Mouse (Mus musculus) C2C12 (cell line): ENCODE results near the gene N4bp1. TPM values are rescaled to one million over a fixed set of nuclear protein-coding genes. Genes with fewer than 3 reads are reported as not detected.

ENCODE experiments used
- H3K27me3 ChIP-seq: one replicate; pipeline ENCODE4 v1.6.1; 2011; ENCODE audit not compliant: control insufficient read depth, insufficient read depth, insufficient read length
- H3K36me3 ChIP-seq: one replicate; pipeline ENCODE4 v1.6.1; 2011; ENCODE audit not compliant: control insufficient read depth, insufficient read depth
- H3K4me3 ChIP-seq: one replicate; pipeline ENCODE4 v1.5.1; 2011; ENCODE audit warnings: mild to moderate bottlenecking, control low read depth; ENCODE audit not compliant: poor library complexity, insufficient read depth, severe bottlenecking
- H3K79me2 ChIP-seq: one replicate; pipeline ENCODE4 v1.6.1; 2011; ENCODE audit not compliant: control insufficient read depth, insufficient read depth
- H3K79me3 ChIP-seq: one replicate; pipeline ENCODE4 v1.6.1; 2011; ENCODE audit warnings: low read depth, control low read depth
- H3ac ChIP-seq: one replicate; pipeline ENCODE3; 2011; ENCODE audit warnings: low read depth; ENCODE audit not compliant: control insufficient read depth, insufficient read length
- CEBPB ChIP-seq: IDR thresholded peaks from one replicate; pipeline ENCODE4 v1.6.1; 2011; ENCODE audit warnings: low read depth, mild to moderate bottlenecking, control low read depth, moderate library complexity
- CTCF ChIP-seq: IDR thresholded peaks from one replicate; pipeline ENCODE4 v1.5.1; 2011; ENCODE audit not compliant: control insufficient read depth, insufficient read depth, insufficient read length
- FOSL1 ChIP-seq: IDR thresholded peaks from one replicate; pipeline ENCODE4 v1.8.0; 2011; ENCODE audit warnings: mild to moderate bottlenecking, low read length; ENCODE audit not compliant: poor library complexity, insufficient read depth, severe bottlenecking
- MAX ChIP-seq: IDR thresholded peaks from one replicate; pipeline ENCODE4 v1.6.1; 2011; ENCODE audit warnings: mild to moderate bottlenecking, control low read depth
- MYOD1 ChIP-seq: IDR thresholded peaks from one replicate; pipeline ENCODE4 v1.6.1; 2011; ENCODE audit warnings: low read depth; ENCODE audit not compliant: control insufficient read depth, insufficient read length
- MYOG ChIP-seq: IDR thresholded peaks from one replicate; pipeline ENCODE4 v1.6.1; 2011; ENCODE audit not compliant: control insufficient read depth, insufficient read length; ENCODE audit errors: extremely low read depth
- USF1 ChIP-seq: IDR thresholded peaks from one replicate; pipeline ENCODE4 v1.6.1; 2011; ENCODE audit warnings: low read depth, mild to moderate bottlenecking, control low read depth, moderate library complexity
- polyA plus RNA-seq: library from polyadenylated mRNA; unstranded; fragments of >200 nt; fragmentation: generic; extraction: Trizol; gene quantifications from one replicate; pipeline ENCODE4 v1.2.1, GENCODE M21; 2012; ENCODE audit warnings: missing spikeins

Gene N4bp1
- polyA plus RNA-seq, 1 experiment = 6.4 TPM

DNA sequence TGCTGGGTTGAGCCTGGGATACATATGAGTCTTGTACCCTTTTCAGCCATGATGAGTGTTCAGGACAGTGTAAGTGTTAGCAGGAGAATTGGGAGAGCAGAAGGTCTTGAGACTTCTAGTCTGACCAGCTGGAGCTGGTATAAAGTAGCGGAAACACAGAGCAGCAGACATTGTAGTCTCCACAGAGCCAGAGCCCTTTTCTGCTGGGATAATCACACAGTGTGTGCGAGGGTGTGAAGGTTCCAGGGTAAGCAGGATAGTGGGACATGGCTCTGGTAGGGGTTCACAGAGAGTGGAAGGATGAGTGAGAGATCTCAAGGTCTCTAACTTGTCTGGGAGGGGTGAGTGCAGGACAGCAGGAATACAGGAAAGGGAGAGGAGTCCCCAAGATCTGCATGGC lies 33.0 kb upstream of the N4bp1 start:
- H3K4me3 ChIP-seq = no peak overlapping the region

GRCm38 (mm10) chr8:86917689-86918088 lies 32.6 kb upstream of the N4bp1 start:
- H3K79me2 ChIP-seq = no peaks in the 10 kb centered on the region
- H3K36me3 ChIP-seq = no peaks in the 10 kb centered on the region

More for the DNA sequence above, 33.0 kb upstream of the N4bp1 start:
- H3ac ChIP-seq = no peak overlapping the region
- H3K79me3 ChIP-seq = no peaks in the 10 kb centered on the region
- peaks cover 17% of the 10 kb centered on the region for H3K27me3 ChIP-seq
- TF ChIP-seq MYOG (no peak), USF1 (no peak), MYOD1 (no peak), MAX (no peak), CEBPB (no peak), CTCF (no peak), FOSL1 (no peak)
- H3K36me3 ChIP-seq = no peaks in the 10 kb centered on the region
- H3K79me2 ChIP-seq = no peaks in the 10 kb centered on the region

GRCm38 (mm10) chr8:86916369-86916768 lies 31.3 kb upstream of the N4bp1 start:
- no peak for TF ChIP-seq MYOG
- TF ChIP-seq MAX = no peak
- no peak for TF ChIP-seq MYOD1
- TF ChIP-seq CTCF = no peak
- no peak for TF ChIP-seq FOSL1
- no peak for TF ChIP-seq USF1
- TF ChIP-seq CEBPB = no peak
- H3K36me3 ChIP-seq = no peaks in the 10 kb centered on the region
- H3ac ChIP-seq = no peak overlapping the region
- H3K4me3 ChIP-seq = no peak overlapping the region
- H3K79me3 ChIP-seq = no peaks in the 10 kb centered on the region
- H3K27me3 ChIP-seq = peaks cover 18% of the 10 kb centered on the region
- H3K79me2 ChIP-seq = no peaks in the 10 kb centered on the region

More at GRCm38 (mm10) chr8:86917689-86918088, 32.6 kb upstream of the N4bp1 start:
- Histone ChIP-seq H3ac (no peak overlapping the region), H3K79me3 (no peaks in the 10 kb centered on the region), H3K27me3 (peaks cover 17% of the 10 kb centered on the region), H3K4me3 (no peak overlapping the region)
- TF ChIP-seq FOSL1 (no peak), MYOG (no peak), MYOD1 (no peak), USF1 (no peak), CTCF (no peak), MAX (no peak), CEBPB (no peak)

DNA sequence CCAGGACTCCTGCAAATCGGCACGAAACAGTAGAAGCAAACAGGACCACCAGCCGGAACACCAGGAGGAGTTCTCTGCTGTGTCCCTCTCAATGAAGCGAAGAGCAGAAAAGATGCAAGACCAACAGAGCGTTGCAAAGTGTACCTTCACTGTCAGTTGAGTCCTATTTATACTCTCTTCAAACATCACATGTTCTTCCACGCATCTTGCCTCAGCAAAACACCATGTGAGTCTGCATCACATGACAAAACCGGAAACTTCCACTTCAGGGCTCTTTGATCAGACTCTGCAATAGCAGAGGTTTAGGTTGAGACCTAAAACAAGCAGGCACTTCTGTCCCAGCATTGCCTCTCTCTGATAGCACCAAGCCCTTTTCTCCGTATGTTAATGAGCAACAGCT lies 26.1 kb upstream of the N4bp1 start:
- Histone ChIP-seq H3K79me2 (no peaks in the 10 kb centered on the region), H3K27me3 (peaks cover 14% of the 10 kb centered on the region), H3K79me3 (no peaks in the 10 kb centered on the region), H3K36me3 (no peaks in the 10 kb centered on the region), H3ac (no peak overlapping the region), H3K4me3 (no peak overlapping the region)
- TF ChIP-seq MYOG (no peak), CEBPB (no peak), USF1 (no peak), CTCF (no peak), MAX (no peak), MYOD1 (no peak), FOSL1 (no peak)

- Histone ChIP-seq H3K27me3 (peaks cover 14% of the 10 kb centered on the region), H3K79me3 (no peaks in the 10 kb centered on the region), H3ac (no peak overlapping the region), H3K4me3 (no peak overlapping the region), H3K79me2 (no peaks in the 10 kb centered on the region), H3K36me3 (no peaks in the 10 kb centered on the region)
- no peak for TF ChIP-seq USF1
- no peak for TF ChIP-seq CTCF
- no peak for TF ChIP-seq CEBPB
- no peak for TF ChIP-seq MYOD1
- TF ChIP-seq MAX = no peak
- TF ChIP-seq FOSL1 = no peak
- TF ChIP-seq MYOG = no peak
Observed at GRCm38 (mm10) chr8:86910250-86910649, 25.2 kb upstream of the N4bp1 start.

DNA sequence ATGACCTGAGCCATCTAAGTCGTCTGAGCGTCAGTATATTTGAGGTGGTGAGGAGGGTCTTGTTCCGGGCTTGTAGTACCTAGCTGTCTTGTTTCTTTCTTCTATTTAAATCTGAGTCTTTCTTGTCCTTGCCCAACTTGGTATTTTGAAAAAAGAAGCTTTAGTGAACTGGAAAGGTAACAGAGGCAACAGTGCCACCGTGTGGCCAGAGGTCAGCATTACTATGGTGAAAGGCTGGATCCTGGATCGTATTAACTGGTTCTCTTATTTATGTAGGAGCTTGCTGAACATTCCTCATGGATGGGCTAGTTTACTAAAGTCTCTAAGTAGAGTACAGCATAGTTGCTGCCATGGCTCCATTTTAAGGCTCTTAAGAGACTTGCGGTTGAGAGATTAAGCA lies 23.5 kb upstream of the N4bp1 start:
- TF ChIP-seq MAX (no peak), CEBPB (no peak), CTCF (peak; percentile 55), MYOG (no peak), FOSL1 (no peak), USF1 (no peak), MYOD1 (no peak)
- H3ac ChIP-seq = no peak overlapping the region
- H3K79me2 ChIP-seq = no peaks in the 10 kb centered on the region
- no peaks in the 10 kb centered on the region for H3K79me3 ChIP-seq
- no peaks in the 10 kb centered on the region for H3K36me3 ChIP-seq
- H3K27me3 ChIP-seq = peaks cover 10% of the 10 kb centered on the region
- no peak overlapping the region for H3K4me3 ChIP-seq
